Mouse (Mus musculus) embryo, embryonic 10.5 days (tissue): ENCODE measurements around the gene Asb4.

Experiments
- DNase-seq: peaks from one replicate; pipeline ENCODE4 v3.0.0-alpha.2; 2015; ENCODE audit warnings: low spot score

The Asb4 gene

DNA sequence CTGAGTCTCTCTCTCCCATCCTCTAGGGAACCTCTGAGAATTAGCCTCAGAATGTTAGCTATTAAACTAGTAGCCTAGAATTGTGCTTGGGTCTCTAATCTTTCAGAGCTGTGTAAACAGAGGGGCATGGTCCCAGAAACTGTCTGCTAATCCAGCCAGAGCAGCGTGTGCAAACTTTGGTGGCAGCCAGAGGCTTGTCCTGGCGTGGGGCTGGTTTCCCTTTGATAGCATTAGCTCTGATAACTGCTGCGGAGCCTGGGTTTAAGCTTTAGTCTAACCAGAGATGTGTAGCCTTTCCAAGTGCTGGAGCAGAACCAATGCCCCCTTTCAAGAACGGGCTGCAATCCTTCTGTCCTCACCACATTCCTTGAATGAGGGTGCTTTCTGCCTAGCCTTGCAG is 11.8 kb downstream of the Asb4 start:
- DNase-seq = no peak

GRCm38 (mm10) chr6:5396797-5397196 is 13.6 kb downstream of the Asb4 start:
- no peak for DNase-seq

DNA sequence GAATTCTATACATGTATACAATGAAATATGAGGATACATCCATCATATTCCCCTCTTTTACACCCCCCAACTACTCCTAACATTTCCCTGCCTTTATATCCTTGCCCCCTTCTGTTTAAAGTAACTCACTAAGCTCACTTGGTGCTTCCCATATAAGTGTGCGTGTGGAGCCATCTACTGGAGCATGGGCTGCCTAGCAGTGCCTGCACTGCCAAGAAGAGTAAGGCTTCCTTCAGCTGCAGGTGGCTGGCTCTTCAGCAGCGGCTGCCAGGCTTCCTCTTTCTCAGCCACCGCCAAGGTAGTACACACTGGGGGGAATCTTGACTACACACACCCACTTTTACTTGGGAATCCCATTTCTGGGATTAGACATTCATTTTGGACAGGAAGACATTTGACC is 18.2 kb downstream of the Asb4 start:
- peak; percentile 91 for DNase-seq

GRCm38 (mm10) chr6:5403095-5403815 is 20.1 kb downstream of the Asb4 start:
- peak; percentile 67 for DNase-seq

DNA sequence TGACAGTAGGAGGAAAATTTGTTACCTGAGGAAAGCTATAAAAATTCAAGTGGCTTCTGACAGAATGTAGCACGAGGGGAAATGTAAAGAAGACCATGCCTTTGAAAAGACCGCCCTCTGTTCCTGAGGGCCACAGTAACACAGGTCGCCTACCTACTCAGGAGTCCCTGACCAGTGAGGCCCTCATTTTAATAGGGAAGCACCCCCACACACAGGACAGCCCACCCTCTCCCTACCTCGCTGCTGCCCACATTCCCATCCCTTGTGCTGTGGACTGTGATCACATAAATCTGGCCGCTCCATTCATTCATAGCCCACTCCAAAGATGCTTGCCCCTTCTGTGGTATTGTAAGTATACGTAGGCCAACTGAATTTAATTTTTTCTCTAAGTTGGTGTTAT is 20.8 kb downstream of the Asb4 start:
- no peak for DNase-seq

DNA sequence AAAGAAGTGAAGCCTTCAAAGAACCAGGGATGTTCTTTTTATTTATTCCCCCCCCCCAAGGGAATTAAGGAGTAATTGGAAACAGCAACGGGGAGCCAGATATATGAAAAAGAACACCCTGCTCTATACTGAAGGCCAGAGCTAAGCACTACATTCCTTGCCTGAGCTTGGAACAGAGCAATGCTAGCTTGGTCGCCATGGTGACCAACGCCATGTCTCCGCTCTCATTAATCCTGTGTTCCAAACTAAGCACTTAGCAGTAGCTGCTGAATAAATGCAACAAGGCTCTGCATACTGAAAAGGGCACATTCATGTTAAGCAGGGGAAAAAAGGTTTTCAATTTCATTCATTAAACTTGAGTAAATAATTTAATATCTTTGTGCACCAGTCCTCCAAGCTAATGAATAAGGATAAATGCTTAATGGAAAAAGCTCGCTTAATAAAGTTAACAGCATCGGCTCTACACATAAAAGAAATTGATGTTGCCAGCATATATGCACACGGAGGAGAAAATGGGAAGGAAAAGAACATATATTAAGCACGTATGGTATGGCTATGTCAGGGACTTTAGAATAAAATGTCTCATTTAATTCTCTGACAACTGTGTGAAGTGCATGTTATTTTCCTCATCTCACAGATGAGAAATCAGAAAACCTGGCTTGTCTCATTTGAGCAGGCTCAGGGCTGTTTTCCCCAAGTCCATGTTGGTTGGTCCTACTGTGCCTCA is 25.4 kb downstream of the Asb4 start:
- DNase-seq = peak; percentile 86

DNA sequence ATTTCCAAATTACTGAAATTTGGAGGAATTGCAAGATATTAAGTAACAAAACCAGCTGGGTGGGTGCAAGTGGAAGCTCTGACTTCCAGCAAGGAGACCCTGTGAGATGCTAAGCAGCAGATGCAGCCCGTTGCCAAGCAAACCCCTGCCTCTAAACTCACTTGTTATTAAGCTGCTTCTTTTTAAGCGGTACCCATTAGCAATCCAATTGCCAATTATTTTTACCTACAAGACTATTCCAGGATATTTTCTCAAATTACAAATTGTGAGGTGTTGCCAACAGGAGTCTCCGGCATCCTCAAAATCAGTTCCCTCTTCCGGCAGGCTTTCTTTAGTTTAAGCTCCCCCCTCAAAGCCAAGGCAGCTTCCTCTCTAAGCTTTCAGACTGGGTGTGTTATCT is 26.5 kb downstream of the Asb4 start:
- DNase-seq = no peak

DNA sequence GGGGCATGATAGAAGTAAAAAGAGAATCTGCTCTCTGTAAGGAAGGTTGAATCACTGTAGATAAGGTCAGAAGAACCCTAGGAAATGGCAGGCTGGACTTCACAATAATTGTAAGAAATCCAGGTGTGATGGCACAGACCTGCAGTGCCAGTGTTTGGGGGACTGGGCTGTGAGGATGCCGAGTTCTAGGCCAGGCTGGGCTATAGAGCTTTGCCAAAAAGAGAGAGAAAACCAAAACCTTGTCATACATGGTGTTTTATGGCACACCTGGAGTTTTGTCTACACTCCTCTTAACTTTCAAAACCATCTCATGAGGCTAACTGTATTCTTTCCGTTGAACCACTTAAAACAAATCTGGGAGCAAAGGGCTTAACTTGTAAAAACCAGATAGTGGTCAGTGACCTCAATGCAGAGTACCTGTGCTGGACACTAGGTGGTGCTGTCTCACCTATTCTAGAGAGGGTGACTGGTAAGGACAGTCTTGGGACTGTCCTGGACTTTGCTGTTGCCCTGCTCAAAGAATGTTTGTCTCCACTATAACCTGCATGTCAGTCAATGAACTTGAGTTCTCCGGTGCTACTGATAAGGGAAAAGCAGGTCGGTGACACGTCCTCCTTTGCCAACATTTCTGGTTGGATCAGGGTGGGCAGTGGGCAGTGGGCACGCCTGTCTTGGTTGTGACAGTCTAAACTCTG is 27.7 kb downstream of the Asb4 start:
- peak; percentile 87 for DNase-seq

- DNase-seq = no peak
Observed at GRCm38 (mm10) chr6:5413282-5413681, 30.1 kb downstream of the Asb4 start.

- no peak for DNase-seq
Observed at GRCm38 (mm10) chr6:5421442-5421841, 38.3 kb downstream of the Asb4 start.

GRCm38 (mm10) chr6:5422386-5422785 is 39.2 kb downstream of the Asb4 start:
- DNase-seq = no peak

- no peak for DNase-seq
Observed at GRCm38 (mm10) chr6:5423594-5423993, 40.4 kb downstream of the Asb4 start.

GRCm38 (mm10) chr6:5427033-5427432 is 43.8 kb downstream of the Asb4 start:
- no peak for DNase-seq

DNA sequence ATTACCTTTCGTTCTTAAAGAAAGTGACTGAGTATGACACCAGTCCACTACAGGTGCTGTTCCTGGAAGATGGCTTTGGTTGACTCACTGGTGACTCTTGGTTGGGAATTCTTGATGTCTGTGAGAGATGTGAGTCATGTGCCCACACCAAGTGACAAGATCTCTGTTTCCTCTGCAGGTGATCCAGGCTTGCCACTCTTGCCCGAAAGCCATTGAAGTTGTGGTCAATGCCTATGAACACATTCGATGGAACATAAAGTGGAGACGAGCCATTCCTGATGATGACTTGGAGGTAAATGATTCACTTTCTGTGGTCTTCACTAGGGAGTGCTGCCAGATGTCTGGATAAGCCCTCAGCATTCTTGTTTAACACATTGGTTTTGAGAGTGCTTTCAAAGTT is 46.4 kb downstream of the Asb4 start:
- DNase-seq = no peak

DNA sequence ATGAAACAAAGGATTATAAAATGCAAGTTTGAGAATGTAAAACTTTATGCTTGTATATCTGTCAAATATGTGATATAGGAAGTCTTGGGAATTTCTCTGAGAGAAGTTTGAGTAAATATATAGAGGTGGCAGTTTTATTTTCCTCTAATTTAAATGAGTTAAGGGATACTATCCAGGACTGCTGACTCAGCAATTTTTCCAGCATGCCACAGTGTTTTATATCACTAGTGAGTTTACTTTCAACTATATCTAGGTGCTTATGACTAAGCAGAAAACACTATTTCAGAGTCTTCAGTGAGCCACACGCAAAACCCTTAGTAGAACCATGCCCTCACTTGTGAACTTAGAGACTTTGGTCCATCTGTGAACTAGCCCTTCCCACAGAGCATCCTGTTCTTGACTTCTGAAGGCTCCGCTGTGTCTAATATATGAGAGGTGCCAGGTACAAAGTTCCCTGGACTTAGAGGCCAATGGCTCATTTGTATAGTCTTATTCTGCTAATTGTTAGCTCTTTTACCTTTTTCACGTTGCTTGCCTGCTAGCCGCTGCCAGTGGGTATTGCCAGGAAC is 46.9 kb downstream of the Asb4 start:
- no peak for DNase-seq

GRCm38 (mm10) chr6:5433887-5434286 is 50.7 kb downstream of the Asb4 start:
- DNase-seq = no peak

DNA sequence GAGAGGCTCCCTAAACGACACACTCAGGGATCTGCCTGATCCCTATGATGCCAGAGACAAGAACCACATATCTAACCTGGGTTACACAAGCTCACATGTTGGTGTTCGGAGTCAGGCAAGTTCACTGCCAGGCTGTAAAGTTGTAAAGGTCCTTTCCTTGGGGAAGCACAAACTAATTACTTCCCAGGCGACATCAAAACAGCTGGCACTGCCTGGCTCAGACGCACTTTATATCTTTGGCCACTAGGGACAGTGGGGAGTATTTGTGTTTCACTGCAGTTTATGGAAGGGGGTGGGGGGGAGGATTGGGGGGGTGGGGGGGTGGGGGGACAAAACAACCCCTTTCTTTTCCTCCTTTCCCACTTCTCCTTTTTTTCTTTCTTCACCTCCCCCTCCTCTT is 54.6 kb downstream of the Asb4 start:
- peak; percentile 53 for DNase-seq

- no peak for DNase-seq
Observed at GRCm38 (mm10) chr6:5441221-5441620, 58.0 kb downstream of the Asb4 start.

- DNase-seq = peak; percentile 58
Observed at GRCm38 (mm10) chr6:5442316-5443085, 59.3 kb downstream of the Asb4 start.

DNA sequence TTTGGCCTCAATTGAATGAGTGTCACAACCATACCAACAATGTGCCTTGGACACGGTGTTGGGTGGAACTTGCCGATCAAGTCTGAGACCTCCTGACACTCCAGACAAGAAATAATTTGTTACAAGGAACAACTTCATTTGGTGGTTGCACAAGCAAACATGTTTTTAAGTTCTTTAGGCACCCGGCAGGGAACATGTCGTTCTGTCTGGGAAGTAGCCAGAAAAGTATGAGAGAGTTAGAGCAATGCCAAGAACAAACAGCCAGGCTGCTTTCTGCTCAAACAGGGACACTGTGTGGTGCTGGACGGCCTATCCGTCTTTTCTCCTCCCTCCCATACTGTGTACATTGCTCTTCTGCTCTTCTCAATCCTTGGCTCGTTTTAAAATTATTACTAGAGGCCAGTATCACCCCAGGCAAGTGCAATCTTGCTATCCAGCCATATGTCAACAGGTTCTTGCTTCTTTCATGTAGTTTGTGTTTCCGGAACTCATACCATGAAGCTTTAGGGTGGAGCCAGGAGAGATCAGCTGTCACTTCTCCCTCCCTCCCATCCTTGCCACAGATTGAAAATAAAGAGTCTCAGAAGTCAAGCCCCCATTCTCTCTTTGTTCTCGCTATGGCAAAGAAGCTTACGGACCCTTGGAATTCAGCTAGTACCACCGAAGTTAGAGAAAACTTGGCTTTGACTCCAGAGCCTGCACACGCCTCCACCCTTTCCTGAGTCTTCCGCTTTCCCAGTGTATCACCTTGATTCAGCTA is 60.1 kb downstream of the Asb4 start:
- no peak for DNase-seq

DNA sequence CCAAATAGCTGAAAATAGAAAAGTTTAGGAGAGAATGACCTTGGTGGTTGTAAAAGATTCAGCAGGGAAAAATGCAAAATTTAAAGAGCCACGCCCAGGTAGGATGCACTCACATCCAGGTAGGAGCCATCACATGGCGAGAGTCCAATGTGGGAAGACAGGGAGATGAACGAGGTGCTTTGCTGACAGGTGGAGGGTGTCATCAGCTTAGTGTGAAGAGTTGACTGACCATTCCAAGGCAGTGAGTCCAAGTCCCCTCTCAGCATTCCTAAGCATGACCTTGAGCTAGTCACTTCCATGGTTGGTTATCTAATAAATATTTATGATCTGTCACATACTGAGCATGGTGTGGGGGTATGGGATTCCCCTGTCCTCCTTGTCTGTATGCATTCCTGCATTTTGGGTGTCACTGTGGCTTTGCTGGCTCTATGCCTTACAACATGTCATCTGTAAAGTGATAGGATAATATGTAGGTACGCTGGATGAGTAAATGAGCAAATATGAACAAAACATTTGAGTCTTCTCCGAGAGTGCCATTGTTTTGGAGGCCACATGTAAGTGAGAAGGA is 61.2 kb downstream of the Asb4 start:
- no peak for DNase-seq
